Comparison of ENCODE assay signal across 14 mouse cellular contexts in the genomic region with DNA sequence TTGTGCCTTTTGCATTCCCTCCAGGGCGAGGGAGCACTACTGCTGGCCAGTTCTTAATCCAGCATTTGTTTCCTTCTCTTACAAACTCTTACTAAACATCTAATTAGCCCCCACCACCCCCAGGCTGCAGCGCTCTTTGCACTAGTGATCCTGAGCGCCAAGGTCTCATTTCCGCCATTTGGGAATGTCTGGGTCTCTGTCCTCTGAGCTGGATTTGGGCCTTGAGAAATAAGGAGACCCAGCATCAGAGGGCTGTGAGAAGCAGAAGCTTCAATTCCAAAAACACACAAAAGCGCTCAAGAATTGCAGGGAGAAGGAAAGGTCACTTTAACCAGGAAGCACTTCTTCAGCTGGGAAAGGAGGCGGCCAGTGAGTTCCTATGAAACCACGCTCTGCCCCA. TPM values are rescaled to one million over a fixed set of nuclear protein-coding genes. Genes with fewer than 3 reads are reported as not detected.
DNase-seq lines count a peak whose midpoint lies in the region; ATAC-seq and TF ChIP-seq lines count a peak whose summit lies in the region.
"Had no signal": no experiment of that assay in that cellular context is flagged by ENCODE, and none has a peak within 500 bp of the region (broad histone marks: within the 10 kb centered on the region; RNA-seq: fewer than 3 reads in every experiment).

No protein-coding gene starts in this region.

- WGBS in kidney, embryonic 14.5 days = 81% methylated on average over 7 of the region's 7 CpGs
- WGBS in forebrain, embryonic 10.5 days = 58% methylated on average over 7 of the region's 7 CpGs
- 80% methylated on average over 7 of the region's 7 CpGs for WGBS in neural tube, embryonic 13.5 days
- 89% methylated on average over 7 of the region's 7 CpGs for WGBS in intestine, postnatal 0 days

- no peak for TF ChIP-seq CTCF in intestine, postnatal 0 days (IDR thresholded peaks at IDR 0.05; ENCODE audit: low read depth)

- peak; percentile 50 for DNase-seq in kidney, postnatal 10 days
- no peak for DNase-seq in forebrain, embryonic 10.5 days (ENCODE audit: extremely low spot score, low spot score)
- DNase-seq in kidney, postnatal 14 days = peak; percentile 46
- no peak for DNase-seq in layer of hippocampus, adult 18-20 months (ENCODE audit: low spot score in 2 of 2)
- DNase-seq: gastrocnemius, postnatal 10 days; lung, postnatal 36 days had no signal

- no peaks in the 10 kb centered on the region for H3K9me3 ChIP-seq in kidney, embryonic 14.5 days (ENCODE audit: control insufficient read depth, low read length)
- H3K9me3 ChIP-seq in forebrain, embryonic 10.5 days = no peaks in the 10 kb centered on the region
- no peaks in the 10 kb centered on the region for H3K9me3 ChIP-seq in neural tube, embryonic 13.5 days
- no peaks in the 10 kb centered on the region for H3K9me3 ChIP-seq in intestine, postnatal 0 days (ENCODE audit: control insufficient read depth)
- H3K9me3 ChIP-seq: embryonic facial prominence, embryonic 13.5 days had no signal

- no peak overlapping the region for H3K9ac ChIP-seq in kidney, embryonic 14.5 days (ENCODE audit: low read depth, low read length)
- H3K9ac ChIP-seq in neural tube, embryonic 13.5 days = no peak overlapping the region
- no peak overlapping the region for H3K9ac ChIP-seq in intestine, postnatal 0 days (ENCODE audit: low read depth, low read length)
- H3K9ac ChIP-seq: embryonic facial prominence, embryonic 13.5 days had no signal

- no peak overlapping the region for H3K4me3 ChIP-seq in kidney, embryonic 14.5 days (ENCODE audit: low read length)
- H3K4me3 ChIP-seq in forebrain, embryonic 10.5 days = no peak overlapping the region
- no peak overlapping the region for H3K4me3 ChIP-seq in neural tube, embryonic 13.5 days
- no peak overlapping the region for H3K4me3 ChIP-seq in intestine, postnatal 0 days (ENCODE audit: low read depth, low read length)
- H3K4me3 ChIP-seq: embryonic facial prominence, embryonic 13.5 days had no signal

- no peak overlapping the region for H3K4me2 ChIP-seq in kidney, embryonic 14.5 days (replicated peaks; ENCODE audit: low read depth, low read length)
- no peak overlapping the region for H3K4me2 ChIP-seq in neural tube, embryonic 13.5 days
- H3K4me2 ChIP-seq in intestine, postnatal 0 days (replicated peaks; ENCODE audit: low read depth) = no peak overlapping the region
- H3K4me2 ChIP-seq: embryonic facial prominence, embryonic 13.5 days had no signal

- H3K4me1 ChIP-seq in kidney, embryonic 14.5 days (ENCODE audit: control insufficient read depth, insufficient read depth, low read length) = no peaks in the 10 kb centered on the region
- H3K4me1 ChIP-seq in forebrain, embryonic 10.5 days = peaks cover 73% of the 10 kb centered on the region
- H3K4me1 ChIP-seq in neural tube, embryonic 13.5 days (replicated peaks) = peaks cover 42% of the 10 kb centered on the region
- H3K4me1 ChIP-seq in intestine, postnatal 0 days (replicated peaks; ENCODE audit: control insufficient read depth, insufficient read depth, low read length) = no peaks in the 10 kb centered on the region

- no peaks in the 10 kb centered on the region for H3K36me3 ChIP-seq in kidney, embryonic 14.5 days (ENCODE audit: control insufficient read depth, insufficient read depth, low read length)
- H3K36me3 ChIP-seq in forebrain, embryonic 10.5 days (replicated peaks) = no peaks in the 10 kb centered on the region
- H3K36me3 ChIP-seq in neural tube, embryonic 13.5 days = no peaks in the 10 kb centered on the region
- H3K36me3 ChIP-seq in intestine, postnatal 0 days (ENCODE audit: control insufficient read depth, insufficient read depth) = no peaks in the 10 kb centered on the region
- H3K36me3 ChIP-seq: embryonic facial prominence, embryonic 13.5 days had no signal

- no peak for ATAC-seq in kidney, embryonic 14.5 days (ENCODE audit: low FRiP score, low TSS enrichment)
- ATAC-seq in neural tube, embryonic 13.5 days (ENCODE audit: low read depth) = no peak
- no peak for ATAC-seq in monocyte, adult 5-6 weeks (replicated peaks; ENCODE audit: insufficient number of reproducible peaks, low FRiP score, low TSS enrichment, poor library complexity, severe bottlenecking)
- ATAC-seq in intestine, postnatal 0 days = no peak
- ATAC-seq: CD4-positive, CD25-positive, alpha-beta regulatory T cell, adult 4 months had no signal

- H3K27ac ChIP-seq in kidney, embryonic 14.5 days (ENCODE audit: low read depth, low read length) = no peak overlapping the region
- H3K27ac ChIP-seq in forebrain, embryonic 10.5 days = peak overlapping the region; percentile 87
- peak overlapping the region; percentile 84 for H3K27ac ChIP-seq in neural tube, embryonic 13.5 days (replicated peaks)
- H3K27ac ChIP-seq in intestine, postnatal 0 days (ENCODE audit: low read depth, low read length) = no peak overlapping the region
- H3K27ac ChIP-seq: embryonic facial prominence, embryonic 13.5 days had no signal

- no peaks in the 10 kb centered on the region for H3K27me3 ChIP-seq in kidney, embryonic 14.5 days (ENCODE audit: control insufficient read depth, insufficient read depth, low read length)
- H3K27me3 ChIP-seq in forebrain, embryonic 10.5 days (ENCODE audit: poor library complexity, severe bottlenecking) = peaks cover 3% of the 10 kb centered on the region; the same call in 1 of the 2 replicates
- H3K27me3 ChIP-seq in neural tube, embryonic 13.5 days = no peaks in the 10 kb centered on the region
- H3K27me3 ChIP-seq in intestine, postnatal 0 days (replicated peaks; ENCODE audit: control insufficient read depth, insufficient read depth, low read length) = no peaks in the 10 kb centered on the region
- H3K27me3 ChIP-seq: embryonic facial prominence, embryonic 13.5 days had no signal

RNA-seq across cellular contexts. Expression of gene Ghrh, which starts 7.8 kb away (rescaled TPM):
- polyA plus RNA-seq in kidney, embryonic 14.5 days (2014; fragmentation: Nextera tagmentation; extraction: Ambion mirVana) = not detected in 2 replicates
- 0.34 TPM in 1 of 2 replicates, not detected in the other for polyA plus RNA-seq in forebrain, embryonic 10.5 days (2016; fragmentation: Nextera tagmentation; extraction: Ambion mirVana)
- polyA plus RNA-seq in neural tube, embryonic 13.5 days (2015; fragmentation: Nextera tagmentation; extraction: Ambion mirVana) = 0.57 and 0.68 TPM in 2 replicates
- not detected in 3 replicates for total RNA-seq in monocyte, adult 5-6 weeks (2017)
- 0.26 and 0.78 TPM in 2 replicates for polyA plus RNA-seq in intestine, postnatal 0 days (2015; fragmentation: Nextera tagmentation; extraction: Ambion mirVana)
- total RNA-seq in layer of hippocampus, adult 18-20 months (2021) = not detected
- total RNA-seq: gastrocnemius, postnatal 10 days; heart, postnatal 10 days; layer of hippocampus, postnatal 36 days had no signal
- polyA plus RNA-seq: CD4-positive, CD25-positive, alpha-beta regulatory T cell, adult 4 months had no signal

RNA-seq across cellular contexts. Expression of gene Manbal, which starts 27.9 kb away (rescaled TPM):
- 38.2 and 62.2 TPM in 2 replicates for polyA plus RNA-seq in kidney, embryonic 14.5 days (2014; fragmentation: Nextera tagmentation; extraction: Ambion mirVana)
- polyA plus RNA-seq in forebrain, embryonic 10.5 days (2016; fragmentation: Nextera tagmentation; extraction: Ambion mirVana) = 64.4 and 68.1 TPM in 2 replicates
- polyA plus RNA-seq in neural tube, embryonic 13.5 days (2015; fragmentation: Nextera tagmentation; extraction: Ambion mirVana) = 77.6 and 89.9 TPM in 2 replicates
- 10.4 to 20.2 TPM (median 14.3 TPM) in 3 replicates for total RNA-seq in monocyte, adult 5-6 weeks (2017)
- 60.9 and 66.5 TPM in 2 replicates for polyA plus RNA-seq in intestine, postnatal 0 days (2015; fragmentation: Nextera tagmentation; extraction: Ambion mirVana)
- total RNA-seq in layer of hippocampus, adult 18-20 months (2021) = 10 to 100 TPM; 55.5 to 57.0 TPM

Comparison
In these comparisons a context has a peak if more than half of its experiments do, and no peak if none do; other contexts are left out.
1. DNase-seq: peak in kidney, postnatal 10 days (single experiment) and kidney, postnatal 14 days (single experiment); none in forebrain, embryonic 10.5 days (single experiment) and layer of hippocampus, adult 18-20 months (0 of 2).
2. H3K27ac ChIP-seq: peak in forebrain, embryonic 10.5 days (single experiment) and neural tube, embryonic 13.5 days (single experiment); none in kidney, embryonic 14.5 days (single experiment) and intestine, postnatal 0 days (single experiment).